Mouse (Mus musculus) liver, embryonic 14.5 days (tissue): ENCODE measurements around the gene Ankrd34a. TPM values are rescaled to one million over a fixed set of nuclear protein-coding genes. Genes with fewer than 3 reads are reported as not detected.

Experiments
- ATAC-seq: fragments of 200-750 bp; cut with Nextera tagmentation; 2 replicates; pipeline ENCODE4 v1.8.0; 2017; ENCODE audit warnings: moderate number of reproducible peaks, mild to moderate bottlenecking, moderate library complexity; ENCODE audit not compliant: insufficient read depth
- DNase-seq, 3 experiments: peaks; one replicate each; pipeline ENCODE4 v3.0.0-alpha.2; 2012 to 2013; ENCODE audit warnings: low read depth in 3 of 3, low spot score in 3 of 3
- H3K27ac ChIP-seq: fragments of 300-500 bp; sonication (generic); 2 replicates; pipeline ENCODE4 v1.5.1; 2014; ENCODE audit warnings: moderate library complexity, mild to moderate bottlenecking, control low read depth, inconsistent platforms
- H3K27me3 ChIP-seq: fragments of 300-500 bp; sonication (generic); 2 replicates; pipeline ENCODE4 v1.6.1; 2014; ENCODE audit warnings: mild to moderate bottlenecking, low read length, moderate library complexity; ENCODE audit not compliant: control insufficient read depth, insufficient read depth
- H3K36me3 ChIP-seq: fragments of 300-500 bp; sonication (generic); replicated peaks from 2 replicates; pipeline ENCODE4 v1.6.1; 2014; ENCODE audit warnings: low read depth; ENCODE audit not compliant: control insufficient read depth, insufficient read depth
- H3K4me1 ChIP-seq, 2 experiments: fragments of 200-500 bp in 1 of 2; fragments of 300-500 bp in 1 of 2; sonication (generic) in 1 of 2; replicated peaks; 2 replicates each; pipeline ENCODE4 v1.6.1; 2012 to 2014; ENCODE audit warnings: antibody characterized with exemption in 1 of 2, inconsistent platforms in 1 of 2, low read length in 1 of 2; ENCODE audit not compliant: control insufficient read depth in 2 of 2, insufficient read depth in 2 of 2
- H3K4me2 ChIP-seq: fragments of 300-500 bp; sonication (generic); 2 replicates; pipeline ENCODE4 v1.6.1; 2014; ENCODE audit warnings: low read depth, mild to moderate bottlenecking, control low read depth, moderate library complexity
- H3K4me3 ChIP-seq, 2 experiments: fragments of 200-500 bp in 1 of 2; fragments of 300-500 bp in 1 of 2; sonication (generic) in 1 of 2; 2 replicates each; pipeline ENCODE4 v1.5.1; 2012 to 2014; ENCODE audit warnings: low read depth in 2 of 2, low read length in 2 of 2, mild to moderate bottlenecking in 2 of 2, control low read depth in 1 of 2, inconsistent platforms in 1 of 2, moderate library complexity in 1 of 2; ENCODE audit not compliant: insufficient read depth in 1 of 2
- H3K9ac ChIP-seq: fragments of 300-500 bp; sonication (generic); replicated peaks from 2 replicates; pipeline ENCODE4 v1.6.1; 2014; ENCODE audit warnings: mild to moderate bottlenecking, control low read depth, moderate library complexity
- H3K9me3 ChIP-seq: fragments of 300-500 bp; sonication (generic); 2 replicates; pipeline ENCODE4 v1.6.1; 2016; ENCODE audit warnings: low read length, mixed read lengths; ENCODE audit not compliant: control insufficient read depth
- CTCF ChIP-seq: IDR thresholded peaks from 2 replicates; pipeline ENCODE4 v1.5.1; 2016; ENCODE audit warnings: antibody characterized with exemption, low read depth, control low read depth
- EP300 ChIP-seq: IDR thresholded peaks from 2 replicates; pipeline ENCODE4 v1.6.1; 2016; ENCODE audit warnings: antibody characterized with exemption, low read depth
- WGBS: fragments of 180-500 bp; shearing (Covaris S2); extraction: QIAGEN DNeasy Blood & Tissue Kit; methylation state at CpG from one replicate; pipeline ENCODE4 v1.1.7; 2014; ENCODE audit not compliant: insufficient replicate concordance; 5-methylcytosine and 5-hydroxymethylcytosine counted together
- polyA plus RNA-seq, 2 experiments: library from polyadenylated mRNA; depleted of rRNA in 1 of 2; stranded (reverse) in 1 of 2; unstranded in 1 of 2; fragments of >200 nt; fragmentation: Nextera tagmentation in 1 of 2; extraction: Ambion mirVana in 1 of 2; gene quantifications; 2 replicates each; pipeline versions ENCODE4 v1.2.1 to v1.2.3; 2012 to 2014

Ankrd34a gene
- polyA plus RNA-seq, 2 experiments: 0.08 TPM; not detected in 1

- Histone ChIP-seq H3K27ac (no peak overlapping the region), H3K9me3 (no peaks in the 10 kb centered on the region), H3K4me2 (no peak overlapping the region), H3K4me3 (no peak overlapping the region), H3K36me3 (no peaks in the 10 kb centered on the region), H3K27me3 (no peaks in the 10 kb centered on the region), H3K9ac (no peak overlapping the region), H3K4me1 (peaks cover 1 to 24% of the 10 kb centered on the region in 2 experiments)
- DNase-seq (no peak), ATAC-seq (no peak)
- WGBS: 55% methylated on average over 2 of the region's 2 CpGs
- TF ChIP-seq EP300: no peak
These were observed 25.1 kb upstream of the Ankrd34a start for GRCm38 (mm10) chr3:96571336-96571735.

GRCm38 (mm10) chr3:96571896-96572698, 24.3 kb upstream of the Ankrd34a start:
- no peaks in the 10 kb centered on the region for H3K27me3 ChIP-seq
- TF ChIP-seq CTCF: no peak
- no peak for TF ChIP-seq EP300
- no peak for DNase-seq
- ATAC-seq: no peak
- H3K4me3 ChIP-seq: no peak overlapping the region
- peaks cover 5 to 28% of the 10 kb centered on the region in 2 experiments for H3K4me1 ChIP-seq
- no peaks in the 10 kb centered on the region for H3K9me3 ChIP-seq
- 53% methylated on average over 16 of the region's 16 CpGs for WGBS
- H3K27ac ChIP-seq: no peak overlapping the region
- H3K9ac ChIP-seq: no peak overlapping the region
- H3K4me2 ChIP-seq: no peak overlapping the region
- H3K36me3 ChIP-seq: no peaks in the 10 kb centered on the region

- Histone ChIP-seq H3K27ac (no peak overlapping the region), H3K9me3 (no peaks in the 10 kb centered on the region), H3K36me3 (no peaks in the 10 kb centered on the region), H3K9ac (no peak overlapping the region), H3K4me3 (no peak overlapping the region), H3K4me1 (peaks cover 5 to 30% of the 10 kb centered on the region in 2 experiments), H3K4me2 (no peak overlapping the region), H3K27me3 (no peaks in the 10 kb centered on the region)
- ATAC-seq: no peak
- DNase-seq: no peak
- 62% methylated on average over 18 of the region's 19 CpGs for WGBS
- no peak for TF ChIP-seq CTCF
- no peak for TF ChIP-seq EP300
These were observed 22.6 kb upstream of the Ankrd34a start for GRCm38 (mm10) chr3:96573611-96574511.

GRCm38 (mm10) chr3:96575272-96575984, 21.0 kb upstream of the Ankrd34a start:
- Histone ChIP-seq H3K27ac (no peak overlapping the region), H3K9me3 (no peaks in the 10 kb centered on the region), H3K4me2 (no peak overlapping the region), H3K4me3 (no peak overlapping the region), H3K27me3 (no peaks in the 10 kb centered on the region), H3K4me1 (peaks cover 9 to 34% of the 10 kb centered on the region in 2 experiments), H3K36me3 (no peaks in the 10 kb centered on the region), H3K9ac (no peak overlapping the region)
- ATAC-seq (no peak), DNase-seq (no peak)
- 83% methylated on average over 8 of the region's 8 CpGs for WGBS
- TF ChIP-seq EP300 (no peak), CTCF (no peak)
